Mouse (Mus musculus): ENCODE data around the gene Nrp2. TPM values are rescaled to one million over a fixed set of nuclear protein-coding genes. Genes with fewer than 3 reads are reported as not detected.
A peak's percentile ranks its signal among the peaks of the same experiment; 100 is the strongest.

Nrp2 gene
- total RNA-seq, 2 experiments from 2014 or later: 29.4 to 31.2 TPM

DNA sequence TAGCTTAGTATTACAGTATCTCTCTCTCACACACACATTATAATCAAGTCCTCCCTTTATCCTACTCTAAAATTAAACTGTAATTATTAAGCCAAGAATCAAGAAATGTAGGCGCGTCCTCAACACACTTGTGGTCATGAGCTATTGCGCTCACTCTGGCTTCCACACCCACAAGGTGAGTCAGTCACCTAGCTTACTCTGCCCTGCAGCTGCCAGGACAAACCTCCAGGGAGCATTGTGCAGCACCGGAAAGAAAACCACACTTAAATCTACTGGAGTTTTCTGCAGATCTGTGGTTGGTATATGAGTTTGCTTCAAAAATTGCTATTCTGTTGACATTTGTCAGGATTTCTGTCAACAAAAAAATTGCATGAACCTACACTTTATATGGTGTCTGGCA is 140.1 kb downstream of the Nrp2 start:
- DNase-seq (ENCODE audit: low spot score in 2 of 2): no peak

GRCm38 (mm10) chr1:62850990-62851940 is 148.2 kb downstream of the Nrp2 start:
- no peak for DNase-seq (ENCODE audit: low spot score in 2 of 2)

DNA sequence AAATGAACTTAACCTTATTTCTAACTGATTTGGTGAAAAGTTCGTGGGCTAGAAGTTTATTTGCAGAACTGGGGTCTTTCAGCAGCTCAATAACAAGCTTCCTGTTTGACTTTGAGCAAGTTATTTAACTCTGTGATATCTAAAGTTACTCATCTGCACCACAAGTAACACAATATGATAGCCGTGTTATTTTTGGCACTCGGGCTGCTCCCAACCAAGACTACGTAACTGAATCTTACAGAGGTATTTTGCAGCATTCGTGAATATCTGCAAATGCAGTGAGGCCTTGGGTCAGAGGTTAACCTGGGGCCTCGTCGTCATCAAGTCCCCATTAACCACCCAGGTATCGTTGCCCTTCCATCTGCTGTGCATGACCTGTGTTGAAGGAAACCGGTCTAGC is 150.3 kb downstream of the Nrp2 start:
- DNase-seq (ENCODE audit: low spot score in 2 of 2): no peak

DNA sequence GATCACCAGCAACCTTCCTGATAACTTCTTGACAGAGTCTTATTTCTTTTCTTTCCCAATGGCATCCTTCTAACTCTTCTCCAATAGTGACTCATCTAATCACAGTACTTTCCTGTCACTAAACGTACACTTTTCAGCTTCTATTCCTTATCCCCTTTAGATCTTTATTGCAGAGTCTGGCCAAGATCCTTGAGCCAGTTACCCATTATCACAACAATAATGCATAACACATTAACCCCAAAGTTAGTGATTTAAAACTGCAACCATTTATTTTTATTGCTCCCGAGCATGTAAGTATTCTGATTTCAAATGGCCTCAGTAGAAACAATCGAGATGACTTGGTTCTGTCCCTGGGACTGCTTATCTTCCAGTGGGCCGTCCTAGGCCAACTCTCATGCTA is 150.9 kb downstream of the Nrp2 start:
- no peak for DNase-seq (ENCODE audit: low spot score in 2 of 2)

DNA sequence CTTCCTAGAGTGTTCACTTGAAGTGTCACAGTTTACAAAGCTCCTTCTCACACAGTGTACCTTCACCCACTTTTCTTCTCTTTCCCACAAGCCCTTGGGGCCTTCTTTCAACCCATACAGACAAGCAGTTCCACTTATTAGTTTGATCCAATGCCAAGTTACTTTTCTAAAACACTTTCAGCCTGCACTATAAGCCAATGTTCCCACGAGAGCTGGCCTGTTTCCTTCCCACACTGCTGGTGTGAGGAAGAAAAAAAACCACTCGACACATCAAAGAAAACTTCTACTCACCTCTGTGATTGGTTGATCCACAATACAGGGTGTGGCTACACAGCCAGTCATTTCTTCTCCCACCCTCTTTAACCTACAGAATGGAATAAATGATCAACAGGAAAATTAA is 156.0 kb downstream of the Nrp2 start:
- no peak for DNase-seq (ENCODE audit: low spot score in 2 of 2)

GRCm38 (mm10) chr1:62859556-62860300 is 156.6 kb downstream of the Nrp2 start:
- DNase-seq (ENCODE audit: low spot score in 2 of 2): no peak

GRCm38 (mm10) chr1:62860327-62860726 is 157.2 kb downstream of the Nrp2 start:
- no peak for DNase-seq (ENCODE audit: low spot score in 2 of 2)

GRCm38 (mm10) chr1:62860788-62861187 is 157.7 kb downstream of the Nrp2 start:
- peak in 1 of 2 experiments; percentile 34 for DNase-seq (ENCODE audit: low spot score in 2 of 2)

Measured in left cerebral cortex, adult 18-20 months (tissue).